Mouse (Mus musculus) G1E-ER4 (cell line): ENCODE measurements around the gene Crybg1. TPM values are rescaled to one million over a fixed set of nuclear protein-coding genes. Genes with fewer than 3 reads are reported as not detected.

ENCODE experiments used
- GATA1 ChIP-seq: IDR thresholded peaks from one replicate; pipeline ENCODE4 v1.8.0; 2012; ENCODE audit warnings: low read length, inconsistent platforms
- polyA plus RNA-seq: library from polyadenylated mRNA; stranded (reverse); fragments of >175 nt; gene quantifications from 2 replicates; pipeline ENCODE4 v1.2.3, GENCODE M21; 2012

The Crybg1 gene
- polyA plus RNA-seq, result 1.0 TPM in 2 replicates

- TF ChIP-seq GATA1, result no peak
Observed at GRCm38 (mm10) chr10:44148337-44149317, at the start of gene Crybg1. Gene Crybg1, minus strand, starts transcription at chr10:44148853.

GRCm38 (mm10) chr10:44177365-44177764 is 28.7 kb upstream of the Crybg1 start:
- no peak for TF ChIP-seq GATA1

DNA sequence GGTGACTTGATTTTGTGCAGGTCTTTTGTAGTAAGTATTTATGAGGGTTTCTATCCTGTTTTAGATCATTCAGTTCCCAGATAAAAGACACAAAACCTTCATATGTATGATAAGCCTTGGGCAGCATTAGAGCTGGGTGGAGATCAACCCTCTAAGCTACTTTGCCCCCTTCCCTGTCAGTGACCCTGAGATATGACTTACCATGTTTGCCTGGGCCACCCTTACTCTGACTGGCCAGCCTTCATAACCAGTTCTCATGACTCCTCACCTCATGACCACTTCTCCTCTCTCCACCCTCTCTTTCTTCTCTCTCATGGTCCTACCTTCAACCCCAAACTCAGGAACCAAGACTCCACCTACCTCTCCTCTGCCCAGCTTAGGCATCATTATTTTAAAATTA is 27.9 kb upstream of the Crybg1 start:
- TF ChIP-seq GATA1, result no peak

- no peak for TF ChIP-seq GATA1
Observed at GRCm38 (mm10) chr10:44176120-44176519, 27.5 kb upstream of the Crybg1 start.

DNA sequence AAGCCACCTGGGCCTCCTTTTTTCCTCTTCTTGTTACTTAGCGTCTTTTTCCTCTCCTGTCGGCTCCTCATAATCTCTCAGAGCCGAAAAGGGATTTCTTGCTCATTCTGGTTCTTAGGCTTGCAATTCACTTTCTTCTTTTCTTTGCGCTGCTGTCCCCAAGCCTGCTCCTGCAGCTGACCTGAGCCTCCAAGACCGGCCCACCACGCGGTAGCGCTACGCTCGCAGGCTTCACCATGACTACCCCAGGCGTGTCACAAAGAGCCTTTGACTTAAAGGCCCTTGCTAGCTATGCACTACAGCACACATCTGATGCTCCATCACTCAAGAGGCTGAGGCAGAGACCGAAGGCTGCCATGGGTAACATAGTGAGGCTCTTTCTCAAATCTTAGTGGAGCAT is 21.5 kb upstream of the Crybg1 start:
- no peak for TF ChIP-seq GATA1

GRCm38 (mm10) chr10:44167061-44167460 is 18.4 kb upstream of the Crybg1 start:
- TF ChIP-seq GATA1, result no peak

- TF ChIP-seq GATA1, result no peak
Observed at GRCm38 (mm10) chr10:44164258-44164975, 15.8 kb upstream of the Crybg1 start.

DNA sequence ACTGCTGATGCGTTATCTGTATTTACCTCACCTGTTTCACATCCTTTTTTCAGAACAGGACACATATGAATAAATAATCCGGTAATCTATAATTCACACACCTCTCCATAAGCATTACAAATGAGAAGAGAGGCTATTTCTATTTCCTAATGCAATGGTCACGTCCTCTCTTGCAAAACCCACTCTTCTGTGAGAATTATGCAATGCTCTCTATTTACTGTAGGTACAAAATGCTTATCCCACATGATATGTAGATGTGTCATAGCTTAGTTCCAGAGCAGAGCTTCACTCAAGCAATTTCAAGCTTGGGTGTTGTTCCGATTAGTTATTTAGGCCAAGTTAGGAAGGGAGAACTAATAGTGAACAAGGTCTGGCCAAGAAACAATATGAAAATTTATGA is 14.4 kb upstream of the Crybg1 start:
- no peak for TF ChIP-seq GATA1

DNA sequence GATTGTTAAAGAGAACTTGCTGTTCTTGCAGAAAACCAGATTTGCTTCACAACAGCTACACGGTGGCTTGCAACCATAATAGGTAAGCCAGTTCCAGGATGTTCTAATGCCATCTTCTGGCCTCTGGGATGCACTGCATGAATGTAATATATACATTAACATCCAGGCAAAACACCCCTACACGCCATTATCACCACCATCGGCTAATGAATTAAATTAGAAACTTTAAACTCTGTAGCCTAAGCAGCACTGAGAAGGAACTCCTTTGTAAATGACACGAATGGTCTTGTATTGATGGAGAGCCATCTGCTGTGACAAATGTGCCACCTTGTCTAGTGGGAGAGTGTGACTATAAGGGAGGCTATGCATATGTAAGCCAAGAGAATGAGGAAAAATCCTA is 11.5 kb upstream of the Crybg1 start:
- no peak for TF ChIP-seq GATA1

DNA sequence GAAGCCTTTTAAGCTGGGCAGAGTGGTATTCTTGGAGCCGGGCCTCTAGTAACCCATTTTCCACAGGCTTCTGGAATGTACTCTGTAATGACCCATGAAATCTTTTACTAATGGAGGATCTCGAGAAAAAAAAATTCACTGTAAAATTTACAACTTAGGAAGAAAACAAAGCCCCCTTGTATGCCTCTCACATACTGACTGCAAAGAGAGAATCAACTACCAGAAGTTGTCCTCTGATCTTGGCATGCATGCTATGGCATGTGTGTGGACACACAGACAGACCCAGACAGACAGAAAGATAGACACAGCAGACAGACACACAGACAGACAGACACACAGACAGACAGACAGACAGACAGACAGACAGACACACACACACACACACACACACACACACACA is 8.8 kb upstream of the Crybg1 start:
- TF ChIP-seq GATA1, result no peak

GRCm38 (mm10) chr10:44150501-44150900 is 1.8 kb upstream of the Crybg1 start:
- TF ChIP-seq GATA1, result no peak

- TF ChIP-seq GATA1, result no peak
Observed at GRCm38 (mm10) chr10:44143401-44143800, 5.3 kb downstream of the Crybg1 start.

- no peak for TF ChIP-seq GATA1
Observed at GRCm38 (mm10) chr10:44138137-44138855, 10.4 kb downstream of the Crybg1 start.

GRCm38 (mm10) chr10:44126047-44126446 is 22.6 kb downstream of the Crybg1 start:
- TF ChIP-seq GATA1, result no peak

GRCm38 (mm10) chr10:44124400-44124933 is 24.2 kb downstream of the Crybg1 start:
- no peak for TF ChIP-seq GATA1
